Mouse (Mus musculus) MEL (cell line): ENCODE results near the gene Tmem255b.

Experiments used
- CTCF ChIP-seq, 3 experiments: IDR thresholded peaks in 2 of 3; conservative IDR thresholded peaks in 1 of 3; 2 replicates each; pipeline ENCODE4 v1.5.1; 2011 to 2012; ENCODE audit warnings: low read length in 3 of 3, low read depth in 2 of 3, mild to moderate bottlenecking in 2 of 3, improper control_type of control experiment in 1 of 3, inconsistent platforms in 1 of 3, mixed read lengths in 1 of 3, moderate library complexity in 1 of 3; ENCODE audit not compliant: control insufficient read depth in 1 of 3, insufficient read depth in 1 of 3, poor library complexity in 1 of 3, severe bottlenecking in 1 of 3
- E2F4 ChIP-seq: IDR thresholded peaks from 2 replicates; pipeline ENCODE4 v1.6.1; 2011; ENCODE audit warnings: low read depth, low read length, improper control_type of control experiment, borderline replicate concordance
- EP300 ChIP-seq, 2 experiments: IDR thresholded peaks; 2 replicates each; pipeline ENCODE4 v1.6.1; 2011; ENCODE audit warnings: improper control_type of control experiment in 2 of 2, low read length in 2 of 2, low read depth in 1 of 2, mild to moderate bottlenecking in 1 of 2
- HCFC1 ChIP-seq: IDR thresholded peaks from 2 replicates; pipeline ENCODE4 v1.6.1; 2012; ENCODE audit warnings: low read depth, mild to moderate bottlenecking, inconsistent platforms, low read length, improper control_type of control experiment, moderate library complexity
- MAFK ChIP-seq: IDR thresholded peaks from 2 replicates; pipeline ENCODE4 v1.6.1; 2011; ENCODE audit warnings: low read depth, mild to moderate bottlenecking, low read length, improper control_type of control experiment, borderline replicate concordance
- NELFE ChIP-seq: IDR thresholded peaks from 2 replicates; pipeline ENCODE4 v1.6.1; 2011; ENCODE audit warnings: low read depth, low read length, improper control_type of control experiment
- NRF1 ChIP-seq: IDR thresholded peaks from 2 replicates; pipeline ENCODE4 v1.6.1; 2014; ENCODE audit warnings: low read depth, mild to moderate bottlenecking, inconsistent platforms, low read length, improper control_type of control experiment, moderate library complexity; ENCODE audit not compliant: poor library complexity, insufficient read depth, severe bottlenecking
- POLR2A ChIP-seq, 2 experiments: IDR thresholded peaks; 2 replicates each; pipeline ENCODE4 v1.6.1; 2011 to 2012; ENCODE audit warnings: low read length in 2 of 2, mild to moderate bottlenecking in 2 of 2, control low read depth in 1 of 2, improper control_type of control experiment in 1 of 2, low read depth in 1 of 2, moderate library complexity in 1 of 2; ENCODE audit not compliant: control insufficient read depth in 1 of 2, insufficient read depth in 1 of 2, poor library complexity in 1 of 2
- POLR2AphosphoS2 ChIP-seq: IDR thresholded peaks from 2 replicates; pipeline ENCODE4 v1.6.1; 2011; ENCODE audit warnings: low read length, improper control_type of control experiment
- POLR2AphosphoS5 ChIP-seq: IDR thresholded peaks from 2 replicates; pipeline ENCODE4 v1.6.1; 2012; ENCODE audit warnings: low read depth, borderline replicate concordance, mild to moderate bottlenecking, inconsistent platforms, low read length, moderate library complexity, mixed read lengths
- SIN3A ChIP-seq: IDR thresholded peaks from 2 replicates; pipeline ENCODE4 v1.6.1; 2012; ENCODE audit warnings: low read length, improper control_type of control experiment, inconsistent platforms
- TBP ChIP-seq: IDR thresholded peaks from 2 replicates; pipeline ENCODE4 v1.8.0; 2011; ENCODE audit warnings: low read depth, low read length, improper control_type of control experiment
- TCF12 ChIP-seq: IDR thresholded peaks from 2 replicates; pipeline ENCODE4 v1.6.1; 2014; ENCODE audit warnings: low read depth, mild to moderate bottlenecking, inconsistent platforms, low read length, improper control_type of control experiment, moderate library complexity

- TF ChIP-seq E2F4 (no peak), EP300 (IDR thresholded peaks at IDR 0.05; ENCODE audit: low read depth in 1 of 2, low read length in 2 of 2) (no peak), NELFE (no peak), POLR2AphosphoS2 (no peak), CTCF (IDR thresholded peaks at IDR 0.05 in 2 of 3, conservative IDR thresholded peaks at IDR 0.05 in 1 of 3; ENCODE audit: control insufficient read depth in 1 of 3, insufficient read depth in 1 of 3, low read depth in 2 of 3, low read length in 3 of 3, poor library complexity in 1 of 3, severe bottlenecking in 1 of 3) (no peak), SIN3A (no peak), TCF12 (no peak), TBP (no peak), NRF1 (no peak), POLR2A (IDR thresholded peaks at IDR 0.05; ENCODE audit: control insufficient read depth in 1 of 2, insufficient read depth in 1 of 2, low read depth in 1 of 2, low read length in 2 of 2, poor library complexity in 1 of 2) (no peak), POLR2AphosphoS5 (no peak), MAFK (no peak), HCFC1 (no peak)
These were observed 26.2 kb downstream of the Tmem255b start for GRCm38 (mm10) chr8:13461085-13461765.
